In the genomic region with DNA sequence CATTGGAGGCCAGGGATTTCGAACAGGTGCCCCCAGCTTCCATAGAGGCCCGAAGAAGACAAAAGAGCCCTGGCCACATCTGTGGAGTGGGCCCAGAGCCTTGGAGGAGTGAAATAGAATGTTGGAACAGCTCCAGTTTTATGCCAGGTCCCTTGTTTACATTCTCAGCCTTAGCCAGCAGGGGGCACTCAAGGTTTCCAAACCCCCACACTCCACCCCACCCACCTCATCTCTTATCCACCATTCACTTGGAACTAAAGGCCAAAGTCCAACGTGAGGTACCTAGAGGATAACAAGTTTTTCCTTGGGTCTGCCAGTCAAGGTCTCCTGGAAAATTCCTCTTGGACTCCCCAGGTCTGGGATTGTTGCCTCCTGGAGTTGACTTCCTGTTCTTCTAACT, we compare ENCODE assay signal across 9 mouse cellular contexts. TPM values are rescaled to one million over a fixed set of nuclear protein-coding genes. Genes with fewer than 3 reads are reported as not detected.
DNase-seq lines count a peak whose midpoint lies in the region; ATAC-seq and TF ChIP-seq lines count a peak whose summit lies in the region.
"Had no signal": no experiment of that assay in that cellular context is flagged by ENCODE, and none has a peak within 500 bp of the region (broad histone marks: within the 10 kb centered on the region; RNA-seq: fewer than 3 reads in every experiment).

No protein-coding gene starts in this region.

- peak; percentile 39 for TF ChIP-seq CTCF in midbrain, postnatal 0 days (IDR thresholded peaks at IDR 0.05)

- ATAC-seq in hindbrain, embryonic 14.5 days (ENCODE audit: low FRiP score) = no peak
- ATAC-seq in midbrain, postnatal 0 days (ENCODE audit: low FRiP score) = no peak
- no peak for ATAC-seq in activated CD4-positive, CD25-positive, alpha-beta regulatory T cell, adult 4 months

- H3K27me3 ChIP-seq in hindbrain, embryonic 10.5 days (ENCODE audit: insufficient read depth, poor library complexity, severe bottlenecking) = 0 out of 2 replicates have a peak, but pooled peaks cover 3% of the 10 kb centered on the region
- no peaks in the 10 kb centered on the region for H3K27me3 ChIP-seq in hindbrain, embryonic 14.5 days (ENCODE audit: control insufficient read depth, insufficient read depth, low read length)
- H3K27me3 ChIP-seq in embryonic facial prominence, embryonic 10.5 days (replicated peaks; ENCODE audit: low read depth, poor library complexity, severe bottlenecking) = no peaks in the 10 kb centered on the region; the same call in 1 of the 2 replicates
- no peaks in the 10 kb centered on the region for H3K27me3 ChIP-seq in midbrain, postnatal 0 days (ENCODE audit: insufficient read depth, low read length)
- H3K27me3 ChIP-seq: limb, embryonic 12.5 days had no signal

- H3K9me3 ChIP-seq in hindbrain, embryonic 10.5 days = no peaks in the 10 kb centered on the region
- H3K9me3 ChIP-seq in hindbrain, embryonic 14.5 days (ENCODE audit: control insufficient read depth, low read length) = no peaks in the 10 kb centered on the region
- H3K9me3 ChIP-seq in embryonic facial prominence, embryonic 10.5 days = no peaks in the 10 kb centered on the region
- no peaks in the 10 kb centered on the region for H3K9me3 ChIP-seq in midbrain, postnatal 0 days (ENCODE audit: low read length)
- H3K9me3 ChIP-seq: limb, embryonic 12.5 days had no signal

- 46% methylated on average over 3 of the region's 3 CpGs for WGBS in hindbrain, embryonic 10.5 days
- WGBS in hindbrain, embryonic 14.5 days = 45% methylated on average over 3 of the region's 3 CpGs
- WGBS in embryonic facial prominence, embryonic 10.5 days = 32% methylated on average over 3 of the region's 3 CpGs
- 42% methylated on average over 3 of the region's 3 CpGs for WGBS in midbrain, postnatal 0 days

- H3K4me1 ChIP-seq in hindbrain, embryonic 10.5 days (replicated peaks) = peaks cover 6% of the 10 kb centered on the region
- 0 out of 2 replicates have a peak, but pooled peaks cover 4% of the 10 kb centered on the region for H3K4me1 ChIP-seq in hindbrain, embryonic 14.5 days (replicated peaks; ENCODE audit: control insufficient read depth, insufficient read depth, low read length)
- H3K4me1 ChIP-seq in embryonic facial prominence, embryonic 10.5 days = peaks cover 6% of the 10 kb centered on the region
- no peaks in the 10 kb centered on the region for H3K4me1 ChIP-seq in midbrain, postnatal 0 days (ENCODE audit: insufficient read depth, low read length)

- H3K4me3 ChIP-seq in hindbrain, embryonic 10.5 days = no peak overlapping the region
- H3K4me3 ChIP-seq in hindbrain, embryonic 14.5 days (replicated peaks; ENCODE audit: low read length) = no peak overlapping the region
- no peak overlapping the region for H3K4me3 ChIP-seq in embryonic facial prominence, embryonic 10.5 days
- no peak overlapping the region for H3K4me3 ChIP-seq in midbrain, postnatal 0 days (ENCODE audit: low read depth, low read length)
- H3K4me3 ChIP-seq: limb, embryonic 12.5 days had no signal

- peak; percentile 35 for DNase-seq in hindbrain, embryonic 10.5 days (ENCODE audit: low spot score)
- no peak for DNase-seq in hindbrain, embryonic 14.5 days (ENCODE audit: low spot score)
- peak; percentile 5 for DNase-seq in CD4-positive helper T cell, adult 2 months (ENCODE audit: low read depth, low spot score)
- peak; percentile 70 for DNase-seq in adrenal gland, postnatal 10 days
- peak; percentile 56 for DNase-seq in embryonic facial prominence, embryonic 10.5 days (ENCODE audit: low spot score)
- peak; percentile 55 to 64 for DNase-seq in kidney, postnatal 4 days
- no peak for DNase-seq in midbrain, postnatal 0 days (ENCODE audit: low spot score)

- no peak overlapping the region for H3K4me2 ChIP-seq in hindbrain, embryonic 14.5 days (replicated peaks)
- H3K4me2 ChIP-seq in midbrain, postnatal 0 days (ENCODE audit: low read depth, low read length, poor library complexity, severe bottlenecking) = no peak overlapping the region
- H3K4me2 ChIP-seq: limb, embryonic 12.5 days had no signal

- H3K9ac ChIP-seq in hindbrain, embryonic 14.5 days = no peak overlapping the region
- no peak overlapping the region for H3K9ac ChIP-seq in midbrain, postnatal 0 days (replicated peaks; ENCODE audit: low read length, poor library complexity, severe bottlenecking)
- H3K9ac ChIP-seq: limb, embryonic 12.5 days had no signal

- H3K27ac ChIP-seq in hindbrain, embryonic 10.5 days = no peak overlapping the region
- no peak overlapping the region for H3K27ac ChIP-seq in hindbrain, embryonic 14.5 days
- no peak overlapping the region for H3K27ac ChIP-seq in embryonic facial prominence, embryonic 10.5 days (replicated peaks)
- no peak overlapping the region for H3K27ac ChIP-seq in midbrain, postnatal 0 days (ENCODE audit: low read depth, low read length)
- H3K27ac ChIP-seq: limb, embryonic 12.5 days had no signal

- H3K36me3 ChIP-seq in hindbrain, embryonic 10.5 days = no peaks in the 10 kb centered on the region
- H3K36me3 ChIP-seq in hindbrain, embryonic 14.5 days (replicated peaks; ENCODE audit: control insufficient read depth, insufficient read depth) = no peaks in the 10 kb centered on the region
- H3K36me3 ChIP-seq in embryonic facial prominence, embryonic 10.5 days (replicated peaks) = no peaks in the 10 kb centered on the region
- H3K36me3 ChIP-seq in midbrain, postnatal 0 days (ENCODE audit: insufficient read depth, low read length) = no peaks in the 10 kb centered on the region
- H3K36me3 ChIP-seq: limb, embryonic 12.5 days had no signal

RNA-seq across cellular contexts. Expression of a gene that starts 27.0 kb away (rescaled TPM):
- 3.5 and 4.2 TPM in 2 replicates for polyA plus RNA-seq in hindbrain, embryonic 10.5 days (2016; fragmentation: Nextera tagmentation; extraction: Ambion mirVana)
- 19.4 and 21.8 TPM in 2 replicates for polyA plus RNA-seq in hindbrain, embryonic 14.5 days (2014; fragmentation: Nextera tagmentation; extraction: Ambion mirVana)
- total RNA-seq in adrenal gland, postnatal 10 days (2021) = 10 to 100 TPM; 22.5 to 25.8 TPM
- 3.5 and 4.0 TPM in 2 replicates for polyA plus RNA-seq in embryonic facial prominence, embryonic 10.5 days (2016; fragmentation: Nextera tagmentation; extraction: Ambion mirVana)
- 118 and 135 TPM in 2 replicates for total RNA-seq in midbrain, postnatal 0 days (2014; rRNA removed)
- 80.3 and 82.1 TPM in 2 replicates for polyA plus RNA-seq in midbrain, postnatal 0 days (2015; fragmentation: Nextera tagmentation; extraction: Ambion mirVana)
- under 1 TPM; 0.34 to 0.52 TPM for polyA plus RNA-seq in activated CD4-positive, CD25-positive, alpha-beta regulatory T cell, adult 4 months (2017; shearing (Covaris generic))

Comparison
In these comparisons a context has a peak if more than half of its experiments do, and no peak if none do; other contexts are left out.
1. DNase-seq: peak in hindbrain, embryonic 10.5 days (single experiment), CD4-positive helper T cell, adult 2 months (single experiment), adrenal gland, postnatal 10 days (single experiment), embryonic facial prominence, embryonic 10.5 days (single experiment) and kidney, postnatal 4 days (2 of 2); none in hindbrain, embryonic 14.5 days (single experiment) and midbrain, postnatal 0 days (single experiment).